Mouse (Mus musculus) erythroblast, embryonic 14.5 days (primary cell): Measurements from ENCODE around the gene Dock3.

Experiments used
- GATA1 ChIP-seq: IDR thresholded peaks from 2 replicates; pipeline ENCODE4 v1.6.1; 2012; ENCODE audit warnings: low read length, inconsistent platforms, mixed read lengths
- TAL1 ChIP-seq: IDR thresholded peaks from 3 replicates; pipeline ENCODE4 v1.6.1; 2012; ENCODE audit warnings: low read length, inconsistent platforms, mixed read lengths

- TF ChIP-seq GATA1 = no peak
- no peak for TF ChIP-seq TAL1
Measured at GRCm38 (mm10) chr9:107263912-107264311, 32.2 kb upstream of the Dock3 start.
